Mouse (Mus musculus) limb, embryonic 14.5 days (tissue): ENCODE measurements at regions not wholly inside any gene's neighbourhood (a gene's known extent, or its start where the extent isn't known, plus 50 kb on each side); places are given as distances from the start of the nearest gene placed in this dataset.

ENCODE experiments used
- ATAC-seq: fragments of 200-750 bp; cut with Nextera tagmentation; 2 replicates; pipeline ENCODE4 v1.8.0; 2017; ENCODE audit warnings: low read depth, moderate number of reproducible peaks, moderate TSS enrichment; ENCODE audit not compliant: low FRiP score
- DNase-seq: peaks from one replicate; pipeline ENCODE4 v3.0.0-alpha.2; 2015; ENCODE audit warnings: low spot score
- H3K27ac ChIP-seq: fragments of 300-500 bp; sonication (generic); replicated peaks from 2 replicates; pipeline ENCODE4 v1.5.1; 2014; ENCODE audit warnings: low read depth, mild to moderate bottlenecking, low read length, moderate library complexity, mixed read lengths
- H3K27me3 ChIP-seq: fragments of 300-500 bp; sonication (generic); 2 replicates; pipeline ENCODE4 v1.6.1; 2014; ENCODE audit warnings: low read length, mixed read lengths; ENCODE audit not compliant: control insufficient read depth, insufficient read depth
- H3K36me3 ChIP-seq: fragments of 300-500 bp; sonication (generic); 2 replicates; pipeline ENCODE4 v1.6.1; 2014; ENCODE audit warnings: mild to moderate bottlenecking, low read length, moderate library complexity, mixed read lengths; ENCODE audit not compliant: control insufficient read depth, insufficient read depth
- H3K4me1 ChIP-seq: fragments of 300-500 bp; sonication (generic); 2 replicates; pipeline ENCODE4 v1.6.1; 2014; ENCODE audit warnings: antibody characterized with exemption, low read length, mixed read lengths; ENCODE audit not compliant: control insufficient read depth, insufficient read depth
- H3K4me2 ChIP-seq: fragments of 300-500 bp; sonication (generic); replicated peaks from 2 replicates; pipeline ENCODE4 v1.6.1; 2014; ENCODE audit warnings: low read depth, mild to moderate bottlenecking, low read length, moderate library complexity; ENCODE audit not compliant: severe bottlenecking
- H3K4me3 ChIP-seq: fragments of 300-500 bp; sonication (generic); replicated peaks from 2 replicates; pipeline ENCODE4 v1.5.1; 2014; ENCODE audit warnings: low read length
- H3K9ac ChIP-seq: fragments of 300-500 bp; sonication (generic); 2 replicates; pipeline ENCODE4 v1.6.1; 2014; ENCODE audit warnings: mild to moderate bottlenecking, low read depth, low read length, moderate library complexity; ENCODE audit not compliant: severe bottlenecking
- H3K9me3 ChIP-seq: fragments of 300-500 bp; sonication (generic); 2 replicates; pipeline ENCODE4 v1.6.1; 2016; ENCODE audit warnings: low read length; ENCODE audit not compliant: control insufficient read depth
- POLR2A ChIP-seq: fragments of 200-500 bp; IDR thresholded peaks from 2 replicates; pipeline ENCODE4 v1.8.0; 2012; ENCODE audit warnings: inconsistent platforms, mild to moderate bottlenecking, moderate library complexity, borderline replicate concordance; ENCODE audit not compliant: insufficient read depth, insufficient read length; ENCODE audit errors: extremely low read depth
- WGBS: fragments of 180-500 bp; shearing (Covaris S2); extraction: QIAGEN DNeasy Blood & Tissue Kit; methylation state at CpG from one replicate; pipeline ENCODE4 v1.1.7; 2014; 5-methylcytosine and 5-hydroxymethylcytosine counted together

DNA sequence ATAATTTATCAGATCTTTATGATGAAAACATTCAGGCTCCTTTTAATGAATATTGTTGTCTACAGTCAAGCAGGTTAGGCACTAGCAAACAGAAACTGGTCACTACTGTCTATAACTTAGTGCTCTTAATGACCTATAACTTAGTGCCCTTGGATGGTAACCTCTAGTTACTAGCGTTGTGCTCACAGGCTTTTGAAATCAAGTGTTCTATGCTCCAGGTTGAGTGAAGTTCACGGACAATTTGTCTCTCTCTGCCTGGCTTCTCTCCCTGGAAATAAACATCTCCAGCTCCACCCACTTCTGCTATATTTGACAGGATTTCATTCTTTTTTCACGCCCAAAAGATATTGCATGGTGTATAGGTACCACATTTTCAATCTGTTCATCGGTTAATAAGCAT, 61.7 kb upstream of the Ptgfr start:
- Histone ChIP-seq H3K9me3 (no peaks in the 10 kb centered on the region), H3K36me3 (no peaks in the 10 kb centered on the region), H3K4me2 (no peak overlapping the region), H3K4me1 (peaks cover 12% of the 10 kb centered on the region; the same call in 1 of the 2 replicates), H3K27me3 (no peaks in the 10 kb centered on the region), H3K9ac (no peak overlapping the region), H3K27ac (no peak overlapping the region), H3K4me3 (no peak overlapping the region)
- ATAC-seq, result no peak
- no peak for TF ChIP-seq POLR2A
- DNase-seq, result no peak
- WGBS, result 83% methylated on average over 4 of the region's 4 CpGs

DNA sequence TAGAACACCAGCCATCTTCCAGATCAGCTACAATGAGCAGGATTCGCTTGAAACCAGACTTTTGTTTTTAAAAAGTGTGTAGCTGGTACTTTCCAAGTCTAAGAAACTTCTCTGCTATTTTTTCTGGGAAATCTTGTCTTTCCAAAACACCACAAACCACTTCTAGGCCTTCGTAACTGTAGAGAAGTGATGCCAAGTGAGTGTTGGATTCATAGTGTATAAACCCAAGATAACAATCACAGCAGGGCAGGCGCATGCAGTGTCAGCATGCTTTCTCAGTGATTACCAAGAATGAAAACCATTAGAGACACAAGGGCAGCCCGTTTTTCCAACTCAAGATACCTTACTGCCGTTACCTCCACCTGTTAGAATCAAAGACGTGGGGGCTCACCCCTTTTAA, 58.9 kb upstream of the Ptgfr start:
- Histone ChIP-seq H3K27ac (no peak overlapping the region), H3K4me2 (no peak overlapping the region), H3K36me3 (no peaks in the 10 kb centered on the region), H3K27me3 (no peaks in the 10 kb centered on the region), H3K9me3 (no peaks in the 10 kb centered on the region), H3K9ac (no peak overlapping the region), H3K4me1 (peaks cover 13% of the 10 kb centered on the region), H3K4me3 (no peak overlapping the region)
- DNase-seq (no peak), ATAC-seq (no peak)
- WGBS, result 88% methylated on average over 6 of the region's 6 CpGs
- no peak for TF ChIP-seq POLR2A

DNA sequence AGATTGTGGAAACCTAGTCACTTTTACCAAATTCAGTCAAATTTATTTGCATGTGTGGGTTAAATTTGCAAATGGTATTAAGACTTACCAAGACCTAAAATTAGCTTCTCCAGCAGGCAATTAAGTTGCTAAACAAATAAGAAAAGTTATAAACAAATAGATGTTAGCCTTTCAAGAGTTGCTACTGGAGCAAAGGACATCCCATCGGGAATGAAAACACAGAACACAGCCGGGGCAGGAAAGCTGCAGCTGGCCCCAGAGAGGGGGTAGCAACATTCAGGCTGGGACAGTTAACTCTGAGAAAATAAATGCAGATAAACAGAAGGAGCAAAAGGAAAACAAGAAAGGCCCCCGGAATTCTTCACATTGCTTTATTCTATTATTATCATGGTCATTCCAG, 57.3 kb upstream of the Ptgfr start:
- 63% methylated on average over 3 of the region's 3 CpGs for WGBS

DNA sequence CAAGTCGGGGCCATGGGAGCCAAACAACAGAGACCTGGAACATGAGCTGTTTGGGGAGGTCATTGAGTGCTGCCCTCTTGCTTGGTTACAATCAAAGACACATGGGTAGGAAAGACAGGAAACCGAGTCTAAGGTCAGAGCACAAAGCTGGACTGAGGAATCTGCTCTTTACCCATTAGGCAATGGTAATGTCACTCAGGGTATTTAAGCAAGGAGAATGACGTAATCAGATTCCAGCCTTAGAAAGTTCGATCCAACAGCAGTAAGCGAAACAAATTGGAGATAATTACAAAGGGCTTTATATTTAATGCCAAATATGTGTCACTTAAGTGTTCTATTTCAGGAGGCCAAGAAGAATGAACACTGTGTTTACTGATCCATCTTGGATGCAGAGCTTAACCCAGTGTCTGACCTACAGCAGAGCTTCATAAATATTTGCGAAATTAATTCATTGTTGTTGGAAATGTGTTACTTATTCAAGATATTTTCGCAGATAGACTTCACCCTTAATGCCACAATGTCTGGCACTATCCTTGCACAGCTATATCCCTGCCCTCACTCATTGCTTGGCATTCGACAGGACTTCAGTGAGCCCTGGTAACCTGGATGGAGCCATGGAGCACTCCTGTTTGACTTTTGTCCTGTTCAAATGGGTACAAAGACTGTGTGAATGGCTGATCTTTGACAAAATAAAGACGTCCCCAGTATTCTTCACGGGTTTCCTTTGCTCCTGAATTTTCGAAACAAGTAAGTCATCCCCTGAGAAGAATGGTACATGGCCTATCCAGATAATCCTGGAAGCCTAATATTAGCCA, 56.2 kb upstream of the Ptgfr start:
- ATAC-seq, result no peak
- DNase-seq, result no peak
- WGBS, result 67% methylated on average over 11 of the region's 11 CpGs

More for the DNA sequence above, 57.3 kb upstream of the Ptgfr start:
- peaks cover 28% of the 10 kb centered on the region for H3K4me1 ChIP-seq
- H3K36me3 ChIP-seq, result no peaks in the 10 kb centered on the region
- TF ChIP-seq POLR2A, result no peak
- H3K27ac ChIP-seq, result no peak overlapping the region
- H3K4me2 ChIP-seq, result no peak overlapping the region
- H3K9me3 ChIP-seq, result no peaks in the 10 kb centered on the region
- H3K9ac ChIP-seq, result no peak overlapping the region
- no peaks in the 10 kb centered on the region for H3K27me3 ChIP-seq
- DNase-seq, result no peak
- H3K4me3 ChIP-seq, result no peak overlapping the region
- no peak for ATAC-seq

DNA sequence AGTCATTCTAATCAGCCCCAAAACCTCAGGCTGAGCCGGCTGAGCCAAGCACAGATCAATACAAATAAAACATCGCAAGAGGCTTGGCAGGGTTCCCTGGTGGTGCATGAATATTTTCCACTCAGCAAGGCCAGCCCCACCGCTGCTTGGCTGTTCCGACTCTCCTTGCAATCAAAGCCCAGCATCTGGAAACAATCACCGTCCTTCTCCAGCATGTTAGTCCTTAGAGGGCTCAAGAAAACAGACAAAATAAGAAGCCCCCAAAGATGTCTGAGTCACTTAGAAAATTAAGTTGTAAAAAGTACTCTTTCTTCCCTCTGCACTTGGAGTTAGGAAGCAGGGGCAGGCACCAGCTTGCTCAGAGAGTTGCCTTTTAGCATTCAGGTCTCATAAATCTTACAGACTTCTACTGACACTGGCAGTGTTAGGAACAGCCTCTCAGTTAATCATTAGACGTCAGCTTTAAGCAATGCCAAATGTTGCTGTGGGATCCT, 54.4 kb upstream of the Ptgfr start:
- Histone ChIP-seq H3K4me3 (no peak overlapping the region), H3K9ac (no peak overlapping the region), H3K36me3 (no peaks in the 10 kb centered on the region), H3K4me2 (peak overlapping the region; percentile 14; the same call in 1 of the 2 replicates), H3K9me3 (no peaks in the 10 kb centered on the region), H3K27ac (peak overlapping the region; percentile 76), H3K27me3 (no peaks in the 10 kb centered on the region), H3K4me1 (peaks cover 29% of the 10 kb centered on the region)
- WGBS, result 2% methylated on average over 6 of the region's 6 CpGs
- peak; percentile 96 for ATAC-seq
- no peak for TF ChIP-seq POLR2A
- peak; percentile 98 for DNase-seq

More for the DNA sequence above, 56.2 kb upstream of the Ptgfr start:
- H3K36me3 ChIP-seq, result no peaks in the 10 kb centered on the region
- H3K9me3 ChIP-seq, result no peaks in the 10 kb centered on the region
- no peaks in the 10 kb centered on the region for H3K27me3 ChIP-seq
- no peak overlapping the region for H3K4me3 ChIP-seq
- H3K4me1 ChIP-seq, result peaks cover 29% of the 10 kb centered on the region
- no peak overlapping the region for H3K9ac ChIP-seq
- no peak for TF ChIP-seq POLR2A
- H3K27ac ChIP-seq, result no peak overlapping the region
- H3K4me2 ChIP-seq, result no peak overlapping the region
